In genomic region chr5:65910398-65910797, GRCm38 (mm10) we compare ENCODE assay signal across 21 mouse cellular contexts. TPM values are rescaled to one million over a fixed set of nuclear protein-coding genes. Genes with fewer than 3 reads are reported as not detected.
A peak's percentile ranks its signal among the peaks of the same experiment; 100 is the strongest.
DNase-seq lines count a peak whose midpoint lies in the region; ATAC-seq and TF ChIP-seq lines count a peak whose summit lies in the region.
"Had no signal": no experiment of that assay in that cellular context is flagged by ENCODE, and none has a peak within 500 bp of the region (broad histone marks: within the 10 kb centered on the region; RNA-seq: fewer than 3 reads in every experiment).

No protein-coding gene starts in this region.

- no peak for ATAC-seq in kidney, embryonic 14.5 days (ENCODE audit: low FRiP score, low TSS enrichment)
- no peak for ATAC-seq in neural tube, embryonic 15.5 days (ENCODE audit: low FRiP score)

- 0 out of 2 replicates have a peak, but pooled peaks have one; percentile 36 for TF ChIP-seq CTCF in thymus, adult 2 months (IDR thresholded peaks at IDR 0.05; ENCODE audit: borderline replicate concordance, control insufficient read depth, extremely low read depth, insufficient read depth, low read length, poor library complexity)

- 4% methylated on average over 4 of the region's 4 CpGs for WGBS in thymus, adult 2 months
- WGBS in kidney, embryonic 14.5 days: 75% methylated on average over 4 of the region's 4 CpGs
- 85% methylated on average over 4 of the region's 4 CpGs for WGBS in neural tube, embryonic 15.5 days

- H3K9ac ChIP-seq in kidney, embryonic 14.5 days (ENCODE audit: low read depth, low read length): no peak overlapping the region
- no peak overlapping the region for H3K9ac ChIP-seq in neural tube, embryonic 15.5 days (replicated peaks)
- H3K9ac ChIP-seq: forebrain, embryonic 12.5 days; hindbrain, embryonic 15.5 days; liver, embryonic 14.5 days had no signal

- TF ChIP-seq POLR2A in thymus, adult 2 months (IDR thresholded peaks at IDR 0.05; ENCODE audit: control insufficient read depth, extremely low read depth, insufficient read depth, low read length, poor library complexity): peak; percentile 77; the same call in 1 of the 2 replicates

- DNase-seq in spleen, adult 18-20 months: peak; percentile 24 to 29
- DNase-seq in spleen, adult 12 weeks (ENCODE audit: low spot score): no peak
- DNase-seq in induced T-regulatory cell, adult 2 months (ENCODE audit: low read depth): peak; percentile 72
- DNase-seq in thymus, adult 2 months: peak; percentile 84
- DNase-seq in layer of hippocampus, adult 8-10 months (ENCODE audit: low spot score in 2 of 2): no peak
- DNase-seq: cerebellum, adult 2 months; heart, postnatal 10 days; kidney, adult 18-20 months; kidney, postnatal 36 days; lung, postnatal 14 days had no signal

- peak overlapping the region; percentile 51 for H3K4me3 ChIP-seq in thymus, adult 2 months (ENCODE audit: control insufficient read depth, insufficient read depth, low read length)
- H3K4me3 ChIP-seq in kidney, embryonic 14.5 days (ENCODE audit: low read length): no peak overlapping the region
- no peak overlapping the region for H3K4me3 ChIP-seq in neural tube, embryonic 15.5 days (replicated peaks)
- H3K4me3 ChIP-seq: forebrain, embryonic 12.5 days; hindbrain, embryonic 15.5 days; limb, embryonic 10.5 days; myocyte had no signal

- H3K4me2 ChIP-seq in kidney, embryonic 14.5 days (replicated peaks; ENCODE audit: low read depth, low read length): no peak overlapping the region
- no peak overlapping the region for H3K4me2 ChIP-seq in neural tube, embryonic 15.5 days
- H3K4me2 ChIP-seq: forebrain, embryonic 12.5 days; hindbrain, embryonic 15.5 days; midbrain, embryonic 11.5 days had no signal

- peaks cover 4% of the 10 kb centered on the region; the same call in 1 of the 2 replicates for H3K9me3 ChIP-seq in kidney, embryonic 14.5 days (ENCODE audit: control insufficient read depth, low read length)
- H3K9me3 ChIP-seq in neural tube, embryonic 15.5 days (replicated peaks): no peaks in the 10 kb centered on the region
- H3K9me3 ChIP-seq: hindbrain, embryonic 15.5 days; limb, embryonic 10.5 days had no signal

- peaks cover 44% of the 10 kb centered on the region for H3K4me1 ChIP-seq in thymus, adult 2 months (replicated peaks; ENCODE audit: control insufficient read depth, insufficient read depth, low read length)
- no peaks in the 10 kb centered on the region for H3K4me1 ChIP-seq in kidney, embryonic 14.5 days (ENCODE audit: control insufficient read depth, insufficient read depth, low read length)
- H3K4me1 ChIP-seq in neural tube, embryonic 15.5 days: no peaks in the 10 kb centered on the region
- H3K4me1 ChIP-seq: forebrain, embryonic 12.5 days; hindbrain, embryonic 15.5 days; limb, embryonic 10.5 days had no signal

- no peaks in the 10 kb centered on the region for H3K27me3 ChIP-seq in thymus, adult 2 months (ENCODE audit: control insufficient read depth, insufficient read depth, low read length)
- H3K27me3 ChIP-seq in kidney, embryonic 14.5 days (ENCODE audit: control insufficient read depth, insufficient read depth, low read length): no peaks in the 10 kb centered on the region
- H3K27me3 ChIP-seq in neural tube, embryonic 15.5 days (replicated peaks): no peaks in the 10 kb centered on the region
- H3K27me3 ChIP-seq: forebrain, embryonic 12.5 days; hindbrain, embryonic 15.5 days had no signal

- H3K36me3 ChIP-seq in thymus, adult 2 months (ENCODE audit: control insufficient read depth, insufficient read depth, low read length): no peaks in the 10 kb centered on the region
- H3K36me3 ChIP-seq in kidney, embryonic 14.5 days (ENCODE audit: control insufficient read depth, insufficient read depth, low read length): no peaks in the 10 kb centered on the region
- H3K36me3 ChIP-seq in neural tube, embryonic 15.5 days: no peaks in the 10 kb centered on the region
- H3K36me3 ChIP-seq: forebrain, embryonic 12.5 days; hindbrain, embryonic 15.5 days; limb, embryonic 10.5 days had no signal

- peak overlapping the region; percentile 99 for H3K27ac ChIP-seq in thymus, adult 2 months (ENCODE audit: control insufficient read depth, insufficient read depth, low read length)
- H3K27ac ChIP-seq in kidney, embryonic 14.5 days (ENCODE audit: low read depth, low read length): no peak overlapping the region
- H3K27ac ChIP-seq in neural tube, embryonic 15.5 days (replicated peaks): no peak overlapping the region
- H3K27ac ChIP-seq: forebrain, embryonic 12.5 days; hindbrain, embryonic 15.5 days; limb, embryonic 10.5 days; liver, embryonic 14.5 days had no signal

RNA-seq across cellular contexts. Expression of gene Chrna9, which starts 24.3 kb away (rescaled TPM):
- 212 and 251 TPM in 2 replicates for polyA plus RNA-seq in thymus, adult 2 months (2012; rRNA removed)
- polyA plus RNA-seq in kidney, embryonic 14.5 days (2014; fragmentation: Nextera tagmentation; extraction: Ambion mirVana): 0.53 and 0.71 TPM in 2 replicates
- 3.5 TPM in 1 of 2 replicates, not detected in the other for polyA plus RNA-seq in neural tube, embryonic 15.5 days (2015; fragmentation: Nextera tagmentation; extraction: Ambion mirVana)
- total RNA-seq in layer of hippocampus, adult 8-10 months (2022): not detected
- total RNA-seq: granulocyte monocyte progenitor cell, adult 5-6 weeks; layer of hippocampus, postnatal 25 days had no signal
- polyA plus RNA-seq: cerebellum, adult 2 months; cortical plate, adult 2 months; forebrain, embryonic 12.5 days; hindbrain, embryonic 15.5 days; liver, embryonic 14.5 days; midbrain, embryonic 11.5 days; myocyte had no signal

RNA-seq across cellular contexts. Expression of gene Rhoh, which starts 49.4 kb away (rescaled TPM):
- 132 and 135 TPM in 2 replicates for polyA plus RNA-seq in thymus, adult 2 months (2012; rRNA removed)
- 0.17 and 0.57 TPM in 2 replicates for polyA plus RNA-seq in kidney, embryonic 14.5 days (2014; fragmentation: Nextera tagmentation; extraction: Ambion mirVana)
- polyA plus RNA-seq in neural tube, embryonic 15.5 days (2015; fragmentation: Nextera tagmentation; extraction: Ambion mirVana): 0.78 and 12.5 TPM in 2 replicates
- 1 to 10 TPM in 3 of 4 experiments, under 1 TPM in 1; 0.94 to 3.7 (median 1.8) TPM for total RNA-seq in layer of hippocampus, adult 8-10 months (2022)

Comparison
In these comparisons a context has a peak if more than half of its experiments do, and no peak if none do; other contexts are left out.
1. DNase-seq: peak in spleen, adult 18-20 months (2 of 2), induced T-regulatory cell, adult 2 months (single experiment) and thymus, adult 2 months (single experiment); none in spleen, adult 12 weeks (single experiment) and layer of hippocampus, adult 8-10 months (0 of 2).
2. RNA of gene Chrna9, which starts 24.3 kb away (polyA plus RNA-seq): 212 to 251 TPM in thymus, adult 2 months; 0.53 to 0.71 TPM in kidney, embryonic 14.5 days and 3.5 TPM in neural tube, embryonic 15.5 days; every median in the first group is over 10 times any median in the second.